Mouse (Mus musculus) layer of hippocampus, postnatal 10 days (tissue): ENCODE measurements at regions not wholly inside any gene's neighbourhood (a gene's known extent, or its start where the extent isn't known, plus 50 kb on each side); places are given as distances from the start of the nearest gene placed in this dataset.

Experiments
- DNase-seq, 2 experiments: peaks; one replicate each; pipeline ENCODE4 v3.0.0; 2021; ENCODE audit warnings: low spot score in 2 of 2

DNA sequence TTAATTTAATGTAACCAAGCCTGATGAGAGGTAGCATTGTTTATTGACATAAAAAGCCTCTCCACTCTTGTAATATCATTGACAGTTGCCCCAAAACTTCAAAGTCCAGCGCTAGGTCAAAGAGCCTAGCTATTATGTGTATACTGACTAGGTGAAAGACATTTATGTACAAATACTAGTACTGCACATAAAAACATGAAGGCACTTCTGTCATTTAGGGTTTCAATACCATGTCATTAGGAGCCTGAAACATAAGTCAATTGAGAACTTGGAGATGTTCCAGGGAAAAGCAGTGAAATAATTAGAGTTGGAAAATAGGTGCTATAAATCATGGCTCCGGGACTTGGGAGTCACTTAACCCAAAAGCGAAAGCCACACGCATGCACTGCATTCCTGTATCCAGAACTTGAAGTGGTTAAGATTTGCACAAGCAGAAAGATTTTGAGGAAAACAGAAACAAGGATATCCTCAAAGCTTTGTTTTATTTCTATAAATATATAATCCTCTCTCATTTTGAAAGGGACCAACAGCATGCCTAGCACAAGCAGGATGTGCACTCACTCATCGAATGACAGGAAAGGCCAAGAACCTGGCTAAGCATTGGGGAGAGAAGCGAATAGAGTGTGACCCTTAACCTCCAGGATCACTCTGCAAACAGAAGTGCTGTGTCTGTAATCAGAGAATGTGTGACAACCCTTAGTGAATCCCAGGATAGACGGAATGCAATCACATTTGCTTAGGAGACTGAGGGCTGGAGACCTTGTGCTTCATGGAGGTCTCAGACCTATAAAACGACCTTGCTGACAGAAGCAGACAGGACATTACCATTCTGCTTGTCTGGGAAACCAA is 176.3 kb upstream of the Crim1 start:
- DNase-seq: no peak

DNA sequence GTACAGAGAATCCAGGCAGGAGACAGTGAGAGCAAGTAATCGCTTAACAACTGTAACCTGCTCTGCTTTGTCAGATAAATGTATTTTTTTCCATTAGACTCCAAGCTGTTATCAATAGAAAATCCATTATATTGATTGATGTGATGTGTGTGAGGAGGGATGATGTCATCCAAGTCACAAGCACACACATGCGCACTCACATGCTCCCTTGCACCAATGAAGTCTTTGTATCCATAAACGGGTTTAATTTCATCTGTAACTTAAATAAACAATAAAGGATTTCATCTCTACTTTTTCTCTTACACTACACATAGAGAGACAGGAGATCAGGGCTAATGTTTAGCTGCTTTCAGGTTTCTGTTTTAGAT is 175.7 kb upstream of the Crim1 start:
- DNase-seq: no peak

DNA sequence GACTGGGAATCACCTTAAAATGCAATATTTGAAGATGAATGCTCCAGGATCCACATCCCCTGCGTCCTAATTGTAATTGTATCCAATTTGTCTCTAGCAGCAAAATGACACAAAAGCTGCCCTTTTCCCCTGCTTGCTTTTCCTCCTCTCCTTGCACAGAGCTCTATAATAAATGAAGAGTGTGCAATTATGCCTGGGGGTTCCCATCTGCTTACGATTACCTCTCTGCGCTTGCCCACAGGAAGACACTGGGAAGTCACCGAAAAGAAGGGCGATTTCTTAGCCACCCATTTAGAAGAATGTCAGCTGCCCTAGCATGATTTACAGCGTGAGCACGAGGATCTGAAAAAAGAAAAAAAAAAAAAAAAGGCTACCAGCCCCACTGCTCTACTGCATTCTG is 174.8 kb upstream of the Crim1 start:
- DNase-seq: no peak

DNA sequence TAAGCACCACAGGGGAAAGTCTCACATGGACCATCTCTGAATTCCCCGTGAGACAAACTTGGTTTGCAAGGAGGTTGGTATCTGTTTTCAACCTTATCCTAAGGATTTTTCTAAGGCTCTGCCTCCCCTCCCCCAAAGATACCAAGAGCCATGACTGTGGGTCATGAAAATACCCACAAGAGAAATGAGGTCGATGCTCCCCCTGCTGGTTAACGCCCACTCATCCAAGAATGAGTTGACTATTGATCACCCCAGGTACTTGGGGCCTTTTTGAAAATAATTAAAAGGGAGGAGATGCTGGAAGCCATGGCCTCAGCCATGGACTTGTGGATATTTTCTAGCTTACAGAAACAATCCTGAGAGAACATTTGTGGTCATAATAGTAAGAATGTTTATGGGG is 164.4 kb upstream of the Crim1 start:
- no peak for DNase-seq

DNA sequence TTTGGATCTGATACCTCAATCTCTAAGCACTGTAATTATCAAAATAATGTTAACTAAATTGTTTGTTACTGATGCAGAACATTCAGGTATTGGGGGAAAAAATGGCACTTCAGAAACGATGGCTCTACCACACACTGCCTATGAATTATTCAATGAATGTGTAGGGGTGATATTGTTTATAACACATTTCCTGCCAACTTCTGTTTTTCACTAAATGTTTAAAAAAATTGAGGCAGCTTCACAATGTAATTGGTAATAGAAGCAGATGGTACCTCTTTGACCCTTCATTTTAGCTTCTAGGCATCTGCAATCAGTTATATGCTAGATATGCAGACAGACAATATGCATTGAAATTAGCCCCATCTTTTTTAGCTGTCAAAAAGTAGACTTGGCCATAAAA is 159.7 kb upstream of the Crim1 start:
- no peak for DNase-seq

DNA sequence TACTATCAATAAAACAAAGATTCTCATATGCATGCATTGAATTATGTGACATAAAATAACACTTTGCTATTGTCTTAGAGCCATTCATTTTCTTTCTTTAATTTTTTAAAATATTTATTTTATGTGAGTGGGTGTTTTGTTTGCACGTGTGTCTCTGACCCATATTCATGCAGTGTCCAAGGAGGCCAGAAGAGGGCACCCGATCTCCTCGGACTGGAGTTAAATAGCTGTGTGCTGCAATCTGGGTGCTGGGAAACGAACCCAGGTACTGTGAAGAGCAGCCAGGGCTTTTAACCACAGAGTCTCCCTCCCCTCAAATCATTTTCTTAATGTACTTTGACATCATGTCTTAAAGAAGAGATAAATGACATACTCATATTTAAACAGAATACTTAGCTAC is 158.8 kb upstream of the Crim1 start:
- no peak for DNase-seq

DNA sequence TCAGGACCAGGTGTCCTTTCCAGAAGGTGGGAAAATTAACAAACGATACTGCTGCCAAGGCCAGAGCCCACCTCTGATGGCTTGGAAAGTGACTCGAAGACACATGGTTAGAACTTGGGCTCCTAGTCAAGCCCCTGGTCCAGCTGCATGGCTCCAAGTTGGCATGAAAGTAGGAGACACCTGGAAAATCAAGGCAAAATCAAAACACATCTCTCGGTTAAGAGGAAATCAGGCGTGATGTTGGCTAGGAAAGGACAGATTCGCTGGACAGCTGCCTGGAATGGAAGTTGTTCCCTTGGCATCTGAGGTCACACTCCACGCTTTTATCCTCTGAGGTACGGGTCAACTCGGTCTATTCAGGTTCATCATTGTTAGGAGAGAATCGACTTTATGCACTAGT is 150.3 kb upstream of the Crim1 start:
- DNase-seq: no peak

DNA sequence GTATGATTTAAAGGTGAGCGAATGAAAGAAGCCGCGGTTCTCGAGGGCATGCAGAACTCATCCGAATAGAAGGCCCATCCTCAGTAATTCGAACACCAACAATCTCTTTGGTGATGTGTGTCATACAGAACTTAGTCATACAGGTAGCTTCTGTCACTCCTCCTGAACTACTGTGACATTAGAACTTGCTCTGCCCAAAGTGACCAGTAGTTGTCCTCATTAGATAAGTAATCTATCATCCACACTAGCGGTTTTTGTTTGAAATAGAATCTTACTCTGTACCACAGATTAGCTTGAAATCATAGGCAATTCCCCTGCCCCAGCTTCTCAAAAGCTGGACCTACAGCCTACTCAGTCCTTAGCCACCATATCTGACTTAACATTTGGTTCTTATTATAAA is 149.8 kb upstream of the Crim1 start:
- no peak for DNase-seq

DNA sequence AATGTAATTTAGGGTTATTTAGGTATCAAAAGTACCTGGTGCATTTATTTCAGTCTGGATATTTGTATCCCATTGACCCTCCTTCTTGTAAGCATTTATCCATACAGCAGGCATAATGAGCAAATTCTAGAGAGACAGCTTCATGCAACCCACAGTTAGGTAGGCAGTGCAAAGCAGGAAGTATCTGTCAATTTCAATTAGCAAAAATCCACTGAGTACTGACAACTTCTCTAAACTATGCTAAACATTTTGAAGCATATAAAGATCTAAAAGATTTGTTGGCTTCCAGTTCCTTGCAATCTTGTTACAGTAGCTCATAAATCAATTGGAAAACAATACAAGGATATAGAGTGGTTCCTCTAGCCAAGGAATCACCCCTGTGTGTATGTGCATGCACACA is 124.2 kb upstream of the Crim1 start:
- no peak for DNase-seq

DNA sequence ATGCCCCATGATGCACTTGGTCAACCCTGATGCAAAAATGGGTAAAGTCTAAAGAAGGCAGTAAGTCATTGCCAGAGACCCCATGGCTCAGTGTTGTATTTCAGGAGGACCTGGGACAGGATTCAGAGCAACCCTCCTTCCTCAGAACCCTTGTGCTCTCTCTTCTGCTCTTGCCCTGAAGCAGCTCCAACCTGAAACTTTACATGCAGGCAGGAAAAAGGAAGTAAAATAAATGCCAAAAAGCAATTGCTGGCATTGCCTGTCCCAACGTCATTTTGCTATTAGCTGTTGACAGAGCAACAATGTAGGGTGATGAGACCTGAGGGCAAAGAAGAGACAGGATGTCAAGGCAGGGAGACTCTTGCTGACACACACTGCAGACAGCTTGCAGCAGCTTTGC is 121.7 kb upstream of the Crim1 start:
- DNase-seq: no peak

DNA sequence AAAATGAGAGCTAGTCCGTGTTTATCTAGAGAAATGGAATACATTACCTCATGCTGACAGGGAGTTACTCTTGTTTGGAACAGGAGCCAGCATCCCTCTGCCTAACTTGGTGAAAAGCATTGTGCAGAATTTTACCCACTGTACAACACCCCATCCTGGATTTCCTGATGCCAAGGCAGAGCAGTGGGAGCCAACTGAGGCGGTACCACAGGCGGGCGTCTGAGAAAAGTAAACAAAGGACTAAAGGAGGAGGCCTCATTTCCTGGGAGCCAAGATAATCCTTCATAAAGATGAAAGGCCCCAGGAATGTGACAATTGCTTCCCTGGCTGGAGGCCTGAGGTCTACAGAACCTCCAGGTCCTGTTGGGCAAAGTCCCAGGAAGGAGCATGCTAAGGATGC is 115.6 kb upstream of the Crim1 start:
- no peak for DNase-seq

DNA sequence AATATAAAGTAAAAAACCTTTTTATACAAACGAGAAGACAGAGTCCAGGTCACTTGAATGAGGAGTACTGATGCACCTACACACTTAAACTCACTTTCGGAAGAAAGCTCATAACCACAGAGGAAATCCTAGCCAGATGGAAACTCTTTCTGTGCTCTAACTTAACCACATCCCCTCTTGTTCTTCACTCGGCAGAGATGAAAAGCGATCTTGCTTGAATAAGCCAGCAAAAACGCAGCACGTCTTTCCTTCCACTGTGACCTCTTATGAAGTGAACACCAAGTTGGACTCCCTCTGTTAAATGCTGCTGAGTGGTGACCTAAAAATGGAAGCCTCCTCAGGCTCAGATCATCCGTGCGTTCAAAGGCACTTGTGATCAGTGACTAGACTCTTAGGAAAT is 113.1 kb upstream of the Crim1 start:
- no peak for DNase-seq

DNA sequence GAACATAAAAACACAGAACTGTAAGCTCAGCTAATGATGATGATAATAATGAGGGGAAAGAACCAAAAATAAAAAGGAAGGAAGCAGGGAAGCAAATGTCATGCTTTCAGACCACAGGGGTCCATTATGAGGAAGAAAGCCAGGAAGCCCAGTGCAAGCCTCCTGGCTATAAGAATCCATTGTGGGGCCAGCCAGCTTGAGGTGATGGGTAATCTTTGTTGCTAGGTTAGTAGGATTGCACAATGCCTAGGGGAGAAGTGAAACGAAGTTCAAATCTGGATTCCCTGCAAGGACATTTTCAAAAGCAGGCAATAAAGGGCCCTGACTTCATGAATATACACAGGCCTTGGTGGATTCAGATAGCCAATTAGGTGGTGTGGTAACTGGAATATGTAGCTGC is 102.3 kb upstream of the Crim1 start:
- no peak for DNase-seq

DNA sequence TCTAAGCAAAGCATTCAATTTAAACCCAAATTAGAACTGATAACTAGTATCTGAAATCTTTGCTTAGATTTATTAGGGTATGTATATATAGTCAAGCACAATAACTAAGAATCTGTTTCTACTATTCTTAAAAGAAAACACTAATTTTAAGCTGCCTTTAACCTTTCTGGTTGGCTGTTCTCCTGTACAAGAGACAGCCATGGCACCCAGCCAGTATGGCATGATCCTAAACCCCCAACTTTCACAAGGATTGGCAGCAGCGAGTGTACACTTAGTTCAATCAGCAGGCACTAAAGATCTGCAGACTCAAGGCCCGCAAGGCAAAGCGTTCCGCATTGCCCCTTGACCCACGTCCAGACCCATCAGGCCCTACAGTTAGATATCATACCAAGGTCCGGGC is 91.3 kb upstream of the Crim1 start:
- no peak for DNase-seq

DNA sequence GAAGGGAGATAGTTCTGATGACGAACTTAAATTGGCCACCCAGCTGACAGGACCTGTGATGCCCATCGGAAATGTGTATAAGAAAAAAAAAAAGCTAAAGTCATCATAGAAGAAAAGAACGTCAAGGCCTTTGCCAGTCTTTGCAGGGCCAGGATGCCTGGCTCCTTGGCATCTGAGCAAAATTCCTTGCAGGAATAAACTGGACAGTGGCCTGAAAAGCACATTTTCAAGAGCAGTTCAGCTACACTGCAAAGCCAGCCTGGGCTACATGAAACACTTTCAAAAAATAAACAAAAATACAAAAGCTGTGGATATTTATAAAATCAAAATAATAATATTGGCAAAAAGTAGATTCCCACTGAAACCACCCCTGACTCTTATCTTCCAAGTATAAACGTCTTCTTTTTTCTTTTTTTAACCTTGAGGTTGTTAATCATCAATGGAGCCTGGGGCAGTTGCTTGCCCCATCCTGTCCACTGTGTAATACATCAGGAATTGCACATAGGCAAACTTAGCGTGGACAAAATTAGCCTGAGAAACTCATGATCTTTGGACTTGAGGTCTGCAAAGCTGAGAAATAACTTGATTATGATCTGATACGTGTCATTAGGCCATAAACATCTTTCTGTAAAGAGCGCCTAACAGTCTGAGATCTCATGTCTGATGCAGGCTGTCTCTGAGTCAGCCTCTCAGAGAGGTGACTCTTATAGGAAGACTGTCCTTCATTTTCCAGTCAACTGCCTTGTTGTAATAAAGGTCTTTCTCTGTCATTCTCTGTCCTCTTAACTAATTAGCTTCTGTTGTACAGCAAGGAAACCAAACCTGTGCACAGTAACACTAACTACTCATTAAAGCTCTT is 90.5 kb upstream of the Crim1 start:
- DNase-seq: no peak

DNA sequence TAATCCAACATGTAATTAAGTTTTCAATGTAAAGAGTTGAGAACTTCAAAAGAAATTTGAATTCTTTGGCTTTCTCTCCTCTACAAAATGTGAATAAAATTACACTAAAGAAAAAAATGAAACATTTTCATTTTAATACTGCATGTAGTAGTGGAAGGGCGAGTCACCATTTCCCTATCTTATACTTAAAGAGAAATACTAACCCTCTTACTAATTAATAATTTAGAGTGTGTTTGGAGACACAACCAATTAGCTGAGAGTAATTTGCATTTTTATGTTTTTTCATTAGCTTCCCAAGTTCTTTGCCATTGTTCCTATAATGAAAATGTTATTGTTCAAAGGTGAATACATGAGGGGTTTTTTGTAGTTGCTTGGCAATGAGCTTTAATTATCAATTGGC is 67.9 kb upstream of the Crim1 start:
- no peak for DNase-seq

DNA sequence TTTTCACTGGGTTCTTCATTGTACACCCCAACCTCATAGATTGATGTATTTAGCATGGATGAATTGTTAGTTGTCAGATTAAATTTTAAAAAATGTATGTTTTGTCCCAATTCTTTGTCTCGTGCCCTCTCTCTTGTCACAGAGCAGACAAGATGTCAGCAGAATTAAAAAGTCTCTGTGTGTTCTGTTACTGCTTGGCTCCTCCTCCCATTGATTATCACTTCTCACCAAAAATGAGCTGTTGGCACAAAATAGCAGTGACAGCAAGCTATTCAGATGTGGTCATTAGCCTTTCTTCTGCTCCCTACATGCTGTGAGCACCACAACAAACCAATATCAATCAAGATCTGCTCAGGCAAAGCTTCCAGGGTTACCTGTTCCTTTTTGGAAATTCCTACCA is 62.1 kb upstream of the Crim1 start:
- DNase-seq: no peak

DNA sequence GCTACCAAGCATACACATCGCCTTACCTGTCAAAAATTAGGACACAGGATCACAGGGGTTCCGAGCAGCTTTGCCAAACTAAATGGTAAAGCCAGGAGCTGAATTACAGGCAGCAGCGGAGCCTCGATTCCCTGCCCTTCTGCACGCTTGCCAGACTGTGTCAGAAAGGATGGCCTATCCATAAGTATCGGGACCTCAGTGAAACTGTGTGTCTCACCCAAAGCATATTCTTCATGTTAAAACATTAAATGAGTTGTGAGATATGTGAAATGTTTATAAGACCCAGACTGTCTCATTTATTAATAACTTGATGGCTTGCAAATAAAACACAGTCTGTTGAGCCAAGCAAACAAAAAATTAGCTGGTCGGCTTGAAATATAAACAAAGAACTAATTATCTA is 59.4 kb upstream of the Crim1 start:
- DNase-seq: no peak

DNA sequence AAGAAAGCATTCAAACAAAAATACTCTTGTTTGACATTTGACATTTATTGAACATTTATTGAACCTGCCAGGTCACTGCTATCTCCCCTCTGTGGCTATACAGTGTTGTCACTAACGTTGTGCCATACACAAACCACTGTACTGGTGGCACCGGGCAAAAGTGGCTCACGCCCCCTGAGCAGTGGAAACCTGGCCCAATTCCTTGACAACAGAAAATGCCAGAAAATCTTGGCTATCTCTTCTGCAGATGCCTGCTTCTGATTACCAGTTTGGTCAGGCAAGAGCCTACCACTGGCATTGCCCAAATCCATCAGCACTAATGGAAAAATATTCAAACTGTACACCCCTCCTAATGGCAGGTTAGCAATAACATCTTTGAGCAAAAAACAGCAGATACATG is 58.9 kb upstream of the Crim1 start:
- peak; percentile 11 to 27 for DNase-seq

DNA sequence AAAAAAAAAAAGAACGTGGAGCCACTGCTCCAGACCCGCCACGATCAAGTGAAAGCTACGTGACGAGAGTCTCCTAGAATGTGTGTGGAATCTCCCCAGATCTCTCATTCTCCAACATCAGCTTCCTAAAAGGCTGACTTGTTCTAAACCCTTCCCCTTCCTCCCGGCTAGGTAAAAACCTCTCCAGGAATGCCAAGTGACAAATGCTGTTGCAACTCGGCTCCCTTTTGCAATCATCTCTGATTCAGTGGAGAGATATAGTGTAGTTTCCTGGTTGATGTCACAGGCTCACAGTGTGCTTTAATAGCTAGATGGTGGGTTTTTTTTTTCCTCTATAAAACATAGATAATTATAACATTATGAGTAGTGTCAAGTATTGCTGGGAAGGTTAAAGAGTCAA is 57.6 kb upstream of the Crim1 start:
- DNase-seq: no peak

DNA sequence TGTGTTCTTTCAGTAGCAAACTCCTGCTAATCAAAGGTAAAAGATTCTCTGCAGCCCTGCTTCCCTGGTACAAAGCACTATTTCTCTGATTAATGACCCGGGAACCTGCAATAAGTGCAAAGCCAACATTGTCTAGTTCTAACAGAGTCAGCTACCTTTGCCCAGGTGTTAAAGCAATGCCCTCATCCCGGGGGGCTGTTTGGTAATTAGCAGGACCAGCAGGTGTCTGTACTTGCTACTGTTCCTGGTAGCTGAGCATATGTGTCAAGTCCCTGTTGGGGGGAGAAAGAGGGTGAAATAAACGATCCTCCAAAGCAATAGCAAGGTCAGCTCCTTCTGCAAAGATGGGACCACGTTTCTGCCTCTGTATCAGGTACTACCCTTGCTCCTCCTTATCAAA is 54.7 kb upstream of the Crim1 start:
- DNase-seq: no peak
